Mouse (Mus musculus): ENCODE measurements around the gene Ube2e1.

Ube2e1 gene

GRCm38 (mm10) chr14:18233981-18234960 is 97.4 kb downstream of the Ube2e1 start:
- CTCF ChIA-PET = no interaction called here
- POLR2A ChIA-PET = interaction anchor here in 2 of 4 experiments (0.8 to 17.7 kb wide), 4 partner anchors 9 to 34 kb away, joined by 3 to 371 read pairs (median 84); partner anchors contain the start of genes Nkiras1 (in 2 of the 2) and Rpl15 (in 2 of the 2)

- ChIA-PET CTCF (no interaction called here), POLR2A (interaction anchor here in 2 of 4 experiments (0.7 to 17.7 kb wide), 3 partner anchors 20 to 36 kb away, joined by 3 to 371 read pairs (median 164); partner anchors contain the start of genes Nkiras1 (in 2 of the 2) and Rpl15 (in 2 of the 2))
Measured at GRCm38 (mm10) chr14:18233076-18233475, 98.6 kb downstream of the Ube2e1 start.

All from embryonic stem cell, embryonic (primary cell).